In genomic region chr15:75270691-75271362, GRCm38 (mm10) we compare ENCODE assay signal across 27 mouse cellular contexts. TPM values are rescaled to one million over a fixed set of nuclear protein-coding genes. Genes with fewer than 3 reads are reported as not detected.
"Had no signal": no experiment of that assay in that cellular context is flagged by ENCODE, and none has a peak within 500 bp of the region (broad histone marks: within the 10 kb centered on the region; RNA-seq: fewer than 3 reads in every experiment).

No protein-coding gene starts in this region.

- H3K27me3 ChIP-seq: midbrain, embryonic 12.5 days; neural tube, embryonic 12.5 days had no signal

- DNase-seq: lung, adult 18-20 months; lung, embryonic 14.5 days; lung, postnatal 10 days; lung, postnatal 4 days; midbrain, embryonic 14.5 days; retina, postnatal 1 day; right cerebral cortex, adult 18-20 months; right cerebral cortex, postnatal 25 days; right cerebral cortex, postnatal 4 days; spleen, adult 18-20 months; thymus, adult 2 months; thymus, postnatal 25 days; thymus, postnatal 4 days had no signal

- H3K9me3 ChIP-seq: midbrain, embryonic 10.5 days; midbrain, embryonic 12.5 days; neural tube, embryonic 12.5 days had no signal

- H3K36me3 ChIP-seq: midbrain, embryonic 10.5 days; midbrain, embryonic 12.5 days; neural tube, embryonic 12.5 days had no signal

- H3K4me1 ChIP-seq: midbrain, embryonic 10.5 days; midbrain, embryonic 12.5 days; neural tube, embryonic 12.5 days had no signal

- ATAC-seq: midbrain, embryonic 16.5 days had no signal

- H3K4me3 ChIP-seq: midbrain, embryonic 10.5 days; midbrain, embryonic 12.5 days; neural tube, embryonic 12.5 days had no signal

- H3K27ac ChIP-seq: midbrain, embryonic 10.5 days; midbrain, embryonic 12.5 days; neural tube, embryonic 12.5 days had no signal

- H3K4me2 ChIP-seq: lung, embryonic 14.5 days; midbrain, embryonic 12.5 days; neural tube, embryonic 12.5 days had no signal

RNA-seq across cellular contexts. Expression of gene Ly6f, which starts 2.6 kb away (rescaled TPM):
- total RNA-seq: megakaryocyte, adult 5-6 weeks; megakaryocyte-erythroid progenitor cell, adult 5-6 weeks; neutrophil, adult 5-6 weeks had no signal
- polyA plus RNA-seq: liver, embryonic 16.5 days; lung, embryonic 14.5 days; lung, embryonic 16.5 days; midbrain, embryonic 10.5 days; midbrain, embryonic 12.5 days; midbrain, embryonic 14.5 days; midbrain, embryonic 16.5 days; neural tube, embryonic 12.5 days; neural tube, embryonic 14.5 days; small intestine, adult 2 months; stomach, embryonic 14.5 days; stomach, embryonic 16.5 days; thymus, adult 2 months; urinary bladder, adult 2 months had no signal

RNA-seq across cellular contexts. Expression of gene BC025446, which starts 54.7 kb away (rescaled TPM):
- total RNA-seq: megakaryocyte, adult 5-6 weeks; megakaryocyte-erythroid progenitor cell, adult 5-6 weeks; neutrophil, adult 5-6 weeks had no signal
- polyA plus RNA-seq: midbrain, embryonic 10.5 days; midbrain, embryonic 12.5 days; midbrain, embryonic 14.5 days; midbrain, embryonic 16.5 days; neural tube, embryonic 12.5 days; neural tube, embryonic 14.5 days had no signal
